Mouse (Mus musculus) thymus, adult 2 months (tissue): ENCODE measurements around the gene Hyal3.

ENCODE experiments used
- CTCF ChIP-seq: fragments of 200-500 bp; IDR thresholded peaks from 2 replicates; pipeline ENCODE4 v1.5.1; 2012; ENCODE audit warnings: mild to moderate bottlenecking, control low read depth, low read length, moderate library complexity, borderline replicate concordance; ENCODE audit not compliant: control insufficient read depth, poor library complexity, insufficient read depth; ENCODE audit errors: extremely low read depth
- POLR2A ChIP-seq: fragments of 200-500 bp; IDR thresholded peaks from 2 replicates; pipeline ENCODE4 v1.6.1; 2012; ENCODE audit warnings: mild to moderate bottlenecking, low read length, control low read depth, moderate library complexity; ENCODE audit not compliant: control insufficient read depth, poor library complexity, insufficient read depth; ENCODE audit errors: extremely low read depth

GRCm38 (mm10) chr9:107579023-107579900 lies 1.4 kb upstream of the Hyal3 start:
- TF ChIP-seq CTCF = no peak
- TF ChIP-seq POLR2A = no peak
